ENCODE assay signal across 8 mouse cellular contexts in the genomic region with DNA sequence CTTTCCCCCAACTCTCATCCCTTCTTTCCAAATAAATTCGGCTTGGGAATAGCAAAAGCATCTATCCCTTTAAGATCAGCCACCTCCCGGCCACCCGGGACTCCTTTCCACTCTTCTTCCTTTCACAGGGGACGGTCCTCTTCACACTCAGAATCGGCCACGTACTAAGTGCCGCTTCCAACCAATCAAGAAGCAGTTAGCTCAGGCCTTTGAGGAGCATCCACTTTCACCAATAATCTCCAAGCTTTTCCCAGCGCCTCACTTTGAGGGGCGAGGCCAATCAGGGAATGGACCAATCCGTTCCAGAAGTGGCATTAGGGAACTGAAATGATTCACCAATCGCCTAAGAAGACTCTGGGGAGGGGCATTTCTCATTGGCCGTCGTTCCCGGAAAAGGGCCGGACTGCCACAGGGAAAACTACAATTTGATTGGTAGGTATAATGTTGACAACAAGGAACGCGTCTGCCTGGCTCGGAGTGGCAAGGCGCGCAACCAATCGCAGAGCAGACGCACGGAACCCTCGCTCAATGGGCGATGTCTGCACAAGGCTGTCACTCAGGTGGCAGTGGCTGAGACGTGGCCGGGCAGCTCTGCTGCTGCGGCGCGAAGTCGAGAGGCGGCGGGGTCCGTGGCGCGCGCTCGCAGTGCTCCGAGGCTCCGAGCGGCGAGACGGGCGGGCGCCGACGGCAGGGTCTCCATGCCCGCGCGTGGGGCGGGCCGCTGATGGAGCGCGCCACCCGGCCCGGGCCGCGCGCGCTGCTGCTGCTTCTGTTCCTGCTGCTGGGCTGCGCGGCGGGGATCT. TPM values are rescaled to one million over a fixed set of nuclear protein-coding genes. Genes with fewer than 3 reads are reported as not detected.
DNase-seq lines count a peak whose midpoint lies in the region; ATAC-seq and TF ChIP-seq lines count a peak whose summit lies in the region.

A gene (plus strand): TSS at position 514 of the 803 bp plus-strand sequence.

- no peaks in the 10 kb centered on the region for H3K27me3 ChIP-seq in ES-Bruce4 (ENCODE audit: control insufficient read depth, insufficient read depth, low read length, poor library complexity, severe bottlenecking)
- H3K27me3 ChIP-seq in forebrain, embryonic 13.5 days: no peaks in the 10 kb centered on the region
- H3K27me3 ChIP-seq in liver, postnatal 0 days (ENCODE audit: insufficient read depth, low read length): no peaks in the 10 kb centered on the region
- H3K27me3 ChIP-seq in neural tube, embryonic 14.5 days (ENCODE audit: control insufficient read depth, insufficient read depth, low read length): no peaks in the 10 kb centered on the region

- DNase-seq in heart, postnatal 10 days: peak; percentile 98 to 99
- peak; percentile 99 for DNase-seq in large intestine, adult 2 months (ENCODE audit: low read depth, low spot score)
- DNase-seq in liver, postnatal 0 days: peak; percentile 96
- DNase-seq in testis, postnatal 10 days (ENCODE audit: low spot score): peak; percentile 98

- under 1% methylated on average over 47 of the region's 63 CpGs for WGBS in forebrain, embryonic 13.5 days
- WGBS in large intestine, adult 2 months: under 1% methylated on average over 63 of the region's 63 CpGs
- WGBS in liver, postnatal 0 days (ENCODE audit: insufficient replicate concordance): under 1% methylated on average over 47 of the region's 63 CpGs
- WGBS in neural tube, embryonic 14.5 days: under 1% methylated on average over 53 of the region's 63 CpGs

- TF ChIP-seq POLR2A in ES-Bruce4 (IDR thresholded peaks at IDR 0.05; ENCODE audit: insufficient read depth, low read length): peak; percentile 61

- TF ChIP-seq CTCF in ES-Bruce4 (IDR thresholded peaks at IDR 0.05; ENCODE audit: low read depth, low read length): no peak
- TF ChIP-seq CTCF in liver, postnatal 0 days (IDR thresholded peaks at IDR 0.05; ENCODE audit: low read depth): no peak

- H3K27ac ChIP-seq in ES-Bruce4 (ENCODE audit: insufficient read depth, low read length): 0 out of 2 replicates have a peak within 1 kb of the TSS, but pooled peaks have one; percentile 10
- peak within 1 kb of the TSS; percentile 89 for H3K27ac ChIP-seq in forebrain, embryonic 13.5 days
- peak within 1 kb of the TSS; percentile 86 for H3K27ac ChIP-seq in liver, postnatal 0 days (ENCODE audit: low read depth)
- peak within 1 kb of the TSS; percentile 94 for H3K27ac ChIP-seq in neural tube, embryonic 14.5 days (ENCODE audit: low read depth, low read length)

- H3K4me2 ChIP-seq in forebrain, embryonic 13.5 days: peak within 1 kb of the TSS; percentile 72
- peak within 1 kb of the TSS; percentile 83 for H3K4me2 ChIP-seq in liver, postnatal 0 days (ENCODE audit: low read depth, low read length)
- peak within 1 kb of the TSS; percentile 77 for H3K4me2 ChIP-seq in neural tube, embryonic 14.5 days (ENCODE audit: low read depth, low read length)

- no peaks in the 10 kb centered on the region for H3K9me3 ChIP-seq in ES-Bruce4 (replicated peaks; ENCODE audit: control insufficient read depth, insufficient read depth, low read length, poor library complexity, severe bottlenecking)
- no peaks in the 10 kb centered on the region for H3K9me3 ChIP-seq in forebrain, embryonic 13.5 days (replicated peaks)
- no peaks in the 10 kb centered on the region for H3K9me3 ChIP-seq in liver, postnatal 0 days (ENCODE audit: low read length)
- H3K9me3 ChIP-seq in neural tube, embryonic 14.5 days (ENCODE audit: control insufficient read depth, low read length): no peaks in the 10 kb centered on the region

- H3K36me3 ChIP-seq in ES-Bruce4 (ENCODE audit: control insufficient read depth, insufficient read depth, low read length, poor library complexity, severe bottlenecking): no peaks in the 10 kb centered on the region
- H3K36me3 ChIP-seq in forebrain, embryonic 13.5 days (ENCODE audit: poor library complexity, severe bottlenecking): no peaks in the 10 kb centered on the region
- H3K36me3 ChIP-seq in liver, postnatal 0 days (replicated peaks; ENCODE audit: insufficient read depth, low read length): 0 out of 2 replicates have a peak, but pooled peaks cover 2% of the 10 kb centered on the region
- H3K36me3 ChIP-seq in neural tube, embryonic 14.5 days (ENCODE audit: control insufficient read depth, insufficient read depth, low read length): no peaks in the 10 kb centered on the region

- peak within 1 kb of the TSS; percentile 99 for H3K4me3 ChIP-seq in ES-Bruce4 (ENCODE audit: low read depth, low read length)
- peak within 1 kb of the TSS; percentile 90 for H3K4me3 ChIP-seq in forebrain, embryonic 13.5 days
- peak within 1 kb of the TSS; percentile 80 for H3K4me3 ChIP-seq in liver, postnatal 0 days (ENCODE audit: low read depth, low read length)
- H3K4me3 ChIP-seq in neural tube, embryonic 14.5 days (ENCODE audit: low read depth, low read length): peak within 1 kb of the TSS; percentile 89

- H3K9ac ChIP-seq in ES-Bruce4 (ENCODE audit: low read depth, poor library complexity, severe bottlenecking): peak within 1 kb of the TSS; percentile 69
- peak within 1 kb of the TSS; percentile 87 for H3K9ac ChIP-seq in forebrain, embryonic 13.5 days
- peak within 1 kb of the TSS; percentile 85 for H3K9ac ChIP-seq in liver, postnatal 0 days (replicated peaks)
- H3K9ac ChIP-seq in neural tube, embryonic 14.5 days (replicated peaks; ENCODE audit: low read depth, low read length): peak within 1 kb of the TSS; percentile 88

- no peaks in the 10 kb centered on the region for H3K4me1 ChIP-seq in ES-Bruce4 (ENCODE audit: control insufficient read depth, insufficient read depth, low read length)
- peaks cover 34% of the 10 kb centered on the region for H3K4me1 ChIP-seq in forebrain, embryonic 13.5 days
- H3K4me1 ChIP-seq in liver, postnatal 0 days (ENCODE audit: insufficient read depth): peaks cover 31% of the 10 kb centered on the region
- peaks cover 20% of the 10 kb centered on the region for H3K4me1 ChIP-seq in neural tube, embryonic 14.5 days (ENCODE audit: control insufficient read depth, insufficient read depth, low read length)

- intact Hi-C loops in heart, postnatal 10 days (cut with DNase I): loop anchor here (2.0 kb wide), 2 partner anchors 27 to 35 kb away; no protein-coding TSS in a partner anchor

- no peak for TF ChIP-seq EP300 in ES-Bruce4 (IDR thresholded peaks at IDR 0.05; ENCODE audit: insufficient read depth, low read depth, low read length)
- peak; percentile 86 for TF ChIP-seq EP300 in liver, postnatal 0 days (IDR thresholded peaks at IDR 0.05; ENCODE audit: low read depth)

- ATAC-seq in cerebellum, adult (ENCODE audit: insufficient number of reproducible peaks, low FRiP score, low TSS enrichment): peak; percentile 97
- peak; percentile 99 for ATAC-seq in forebrain, embryonic 13.5 days
- ATAC-seq in liver, postnatal 0 days: peak; percentile 95
- ATAC-seq in neural tube, embryonic 14.5 days (ENCODE audit: low read depth): peak; percentile 99

RNA-seq across cellular contexts. Expression of the gene that starts here (rescaled TPM):
- polyA plus RNA-seq in ES-Bruce4 (2011; ENCODE audit: insufficient read depth, insufficient read length, low read depth, missing spikeins): 12.8 and 16.4 TPM in 2 replicates
- 12.4 and 12.6 TPM in 2 replicates for polyA plus RNA-seq in forebrain, embryonic 13.5 days (2015; fragmentation: Nextera tagmentation; extraction: Ambion mirVana)
- 10 to 100 TPM; 12.6 to 13.4 TPM for total RNA-seq in heart, postnatal 10 days (2021)
- polyA plus RNA-seq in large intestine, adult 2 months (2012; rRNA removed): 12.1 and 15.7 TPM in 2 replicates
- polyA plus RNA-seq in liver, postnatal 0 days (2015; fragmentation: Nextera tagmentation; extraction: Ambion mirVana): 3.7 and 4.4 TPM in 2 replicates
- polyA plus RNA-seq in neural tube, embryonic 14.5 days (2014; fragmentation: Nextera tagmentation; extraction: Ambion mirVana): 12.4 and 15.7 TPM in 2 replicates

Comparison
In these comparisons a context has a peak if more than half of its experiments do, and no peak if none do; other contexts are left out.
1. Peak in every context shown above with its lines: DNase-seq, ATAC-seq, H3K4me3 ChIP-seq and H3K27ac ChIP-seq.
2. H3K27ac ChIP-seq: peak in every context shown above with its lines; median percentile 94 in neural tube, embryonic 14.5 days; 89 in forebrain, embryonic 13.5 days; 86 in liver, postnatal 0 days; 10 in ES-Bruce4.